Comparison of ENCODE assay signal across 32 mouse cellular contexts in the genomic region with DNA sequence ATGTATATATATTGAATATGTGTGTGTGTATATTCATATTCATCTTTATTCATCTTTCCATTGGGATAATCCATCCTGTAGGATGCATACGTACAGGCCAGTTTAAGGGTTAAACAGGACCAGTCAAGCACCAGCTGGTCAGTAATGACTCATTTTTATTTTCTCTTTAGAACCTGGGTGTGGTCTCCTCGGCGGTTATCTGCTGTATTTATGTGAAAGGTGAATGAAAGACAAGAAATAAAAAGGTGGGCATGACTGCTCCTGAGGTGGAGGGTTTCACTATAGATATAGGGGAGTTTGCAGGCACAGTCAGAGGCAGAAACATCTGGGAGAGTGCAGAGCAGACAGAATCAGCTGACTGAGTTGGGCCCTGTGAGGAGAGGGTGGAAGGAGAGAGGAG. TPM values are rescaled to one million over a fixed set of nuclear protein-coding genes. Genes with fewer than 3 reads are reported as not detected.
A peak's percentile ranks its signal among the peaks of the same experiment; 100 is the strongest.
DNase-seq lines count a peak whose midpoint lies in the region; ATAC-seq and TF ChIP-seq lines count a peak whose summit lies in the region.
"Had no signal": no experiment of that assay in that cellular context is flagged by ENCODE, and none has a peak within 500 bp of the region (broad histone marks: within the 10 kb centered on the region; RNA-seq: fewer than 3 reads in every experiment).

No protein-coding gene starts in this region.

- no peaks in the 10 kb centered on the region; the same call in 1 of the 2 replicates for H3K4me1 ChIP-seq in heart, embryonic 11.5 days (ENCODE audit: control insufficient read depth, insufficient read depth, low read length)
- peaks cover 21% of the 10 kb centered on the region for H3K4me1 ChIP-seq in embryonic fibroblast, embryonic 13.5 days (ENCODE audit: control insufficient read depth, insufficient read depth, low read length)
- H3K4me1 ChIP-seq in stomach, postnatal 0 days (replicated peaks; ENCODE audit: control insufficient read depth, insufficient read depth), result no peaks in the 10 kb centered on the region
- H3K4me1 ChIP-seq in forebrain, embryonic 10.5 days, result peaks cover 13% of the 10 kb centered on the region

- no peaks in the 10 kb centered on the region for H3K9me3 ChIP-seq in heart, embryonic 11.5 days (replicated peaks; ENCODE audit: control insufficient read depth, low read length)
- H3K9me3 ChIP-seq in stomach, postnatal 0 days (ENCODE audit: control insufficient read depth, low read length), result no peaks in the 10 kb centered on the region
- no peaks in the 10 kb centered on the region for H3K9me3 ChIP-seq in forebrain, embryonic 10.5 days
- H3K9me3 ChIP-seq: embryonic facial prominence, embryonic 12.5 days; embryonic facial prominence, embryonic 15.5 days; forebrain, embryonic 13.5 days; heart, embryonic 12.5 days; heart, embryonic 15.5 days; hindbrain, embryonic 10.5 days; hindbrain, embryonic 13.5 days; intestine, embryonic 15.5 days had no signal

- no peaks in the 10 kb centered on the region for H3K27me3 ChIP-seq in heart, embryonic 11.5 days (ENCODE audit: control insufficient read depth, insufficient read depth, low read length)
- H3K27me3 ChIP-seq in myocyte (ENCODE audit: control insufficient read depth, insufficient read depth, insufficient read length), result no peaks in the 10 kb centered on the region
- H3K27me3 ChIP-seq in stomach, postnatal 0 days (ENCODE audit: control insufficient read depth, insufficient read depth, low read length), result no peaks in the 10 kb centered on the region
- no peaks in the 10 kb centered on the region for H3K27me3 ChIP-seq in forebrain, embryonic 10.5 days (ENCODE audit: poor library complexity, severe bottlenecking)
- H3K27me3 ChIP-seq: embryonic facial prominence, embryonic 12.5 days; embryonic facial prominence, embryonic 15.5 days; heart, embryonic 15.5 days; intestine, embryonic 15.5 days had no signal

- H3K36me3 ChIP-seq in heart, embryonic 11.5 days (ENCODE audit: control insufficient read depth, insufficient read depth, low read length), result no peaks in the 10 kb centered on the region
- no peaks in the 10 kb centered on the region for H3K36me3 ChIP-seq in myocyte (ENCODE audit: control insufficient read depth, insufficient read depth)
- no peaks in the 10 kb centered on the region for H3K36me3 ChIP-seq in stomach, postnatal 0 days (ENCODE audit: control insufficient read depth, insufficient read depth, low read length)
- H3K36me3 ChIP-seq in forebrain, embryonic 10.5 days (replicated peaks), result peaks cover 2% of the 10 kb centered on the region; the same call in 1 of the 2 replicates
- H3K36me3 ChIP-seq: embryonic facial prominence, embryonic 12.5 days; embryonic facial prominence, embryonic 15.5 days; heart, embryonic 12.5 days; heart, embryonic 15.5 days; hindbrain, embryonic 10.5 days; hindbrain, embryonic 13.5 days; intestine, embryonic 15.5 days had no signal

- no peak for ATAC-seq in heart, embryonic 11.5 days (replicated peaks; ENCODE audit: insufficient number of reproducible peaks, low FRiP score, low TSS enrichment)
- peak; percentile 31 for ATAC-seq in stomach, postnatal 0 days (ENCODE audit: low FRiP score, low TSS enrichment)
- no peak for ATAC-seq in megakaryocyte progenitor cell, adult 5-6 weeks (replicated peaks; ENCODE audit: poor library complexity)
- ATAC-seq: CD4-positive, CD25-positive, alpha-beta regulatory T cell, adult 4 months; forebrain, embryonic 13.5 days; forebrain, embryonic 16.5 days; hindbrain, embryonic 16.5 days; intestine, embryonic 15.5 days; Patski had no signal

- no peak overlapping the region for H3K9ac ChIP-seq in heart, embryonic 11.5 days (ENCODE audit: low read depth, low read length)
- H3K9ac ChIP-seq in stomach, postnatal 0 days (ENCODE audit: low read length), result peak overlapping the region; percentile 31; the same call in 1 of the 2 replicates
- H3K9ac ChIP-seq: embryonic facial prominence, embryonic 12.5 days; embryonic facial prominence, embryonic 15.5 days; forebrain, embryonic 13.5 days; heart, embryonic 12.5 days; heart, embryonic 15.5 days; hindbrain, embryonic 13.5 days; intestine, embryonic 15.5 days had no signal

- TF ChIP-seq POLR2A in embryonic fibroblast, embryonic 13.5 days (IDR thresholded peaks at IDR 0.05; ENCODE audit: low read depth, low read length), result no peak
- no peak for TF ChIP-seq POLR2A in myocyte (IDR thresholded peaks at IDR 0.05; ENCODE audit: insufficient read length, low read depth)

- H3ac ChIP-seq in myocyte (ENCODE audit: control insufficient read depth, insufficient read length), result no peak overlapping the region

- no peak overlapping the region for H3K4me2 ChIP-seq in heart, embryonic 11.5 days
- H3K4me2 ChIP-seq in myocyte (ENCODE audit: low read depth), result peak overlapping the region; percentile 79
- H3K4me2 ChIP-seq in stomach, postnatal 0 days (replicated peaks; ENCODE audit: low read depth), result peak overlapping the region; percentile 5; the same call in 1 of the 2 replicates
- H3K4me2 ChIP-seq: embryonic facial prominence, embryonic 12.5 days; embryonic facial prominence, embryonic 15.5 days; forebrain, embryonic 13.5 days; heart, embryonic 12.5 days; heart, embryonic 15.5 days; hindbrain, embryonic 13.5 days; intestine, embryonic 15.5 days had no signal

- H3K4me3 ChIP-seq in heart, embryonic 11.5 days (ENCODE audit: low read depth, low read length), result no peak overlapping the region
- no peak overlapping the region for H3K4me3 ChIP-seq in embryonic fibroblast, embryonic 13.5 days (ENCODE audit: insufficient read depth, low read length)
- H3K4me3 ChIP-seq in myocyte, result no peak overlapping the region
- H3K4me3 ChIP-seq in stomach, postnatal 0 days (ENCODE audit: low read depth, low read length), result no peak overlapping the region
- H3K4me3 ChIP-seq in forebrain, embryonic 10.5 days, result no peak overlapping the region
- H3K4me3 ChIP-seq: embryonic facial prominence, embryonic 12.5 days; embryonic facial prominence, embryonic 15.5 days; erythroblast, embryonic 14.5 days; forebrain, embryonic 13.5 days; heart, embryonic 12.5 days; heart, embryonic 15.5 days; hindbrain, embryonic 10.5 days; hindbrain, embryonic 13.5 days; intestine, embryonic 15.5 days had no signal

- no peak for TF ChIP-seq CTCF in embryonic fibroblast, embryonic 13.5 days (IDR thresholded peaks at IDR 0.05; ENCODE audit: borderline replicate concordance, insufficient read depth, low read length)
- no peak for TF ChIP-seq CTCF in stomach, postnatal 0 days (IDR thresholded peaks at IDR 0.05; ENCODE audit: low read depth)

- peak; percentile 50 for DNase-seq in heart, adult 11 months
- no peak for DNase-seq in stomach, postnatal 0 days (ENCODE audit: low spot score)
- DNase-seq in forebrain, embryonic 10.5 days (ENCODE audit: extremely low spot score, low spot score), result no peak
- no peak for DNase-seq in embryo, embryonic 11 days
- DNase-seq: adrenal gland, adult 2 months; adrenal gland, postnatal 25 days; cerebellum, adult 11-12 months; cerebellum, adult 9-10 months; cerebellum, postnatal 14 days; gastrocnemius, postnatal 10 days; gastrocnemius, postnatal 36 days; heart, postnatal 10 days; heart, postnatal 36 days had no signal

- TF ChIP-seq EP300 in stomach, postnatal 0 days (optimal IDR thresholded peaks at IDR 0.05), result no peak

- 49% methylated on average over 3 of the region's 3 CpGs for WGBS in heart, embryonic 11.5 days (ENCODE audit: insufficient replicate concordance)
- WGBS in stomach, postnatal 0 days, result 19% methylated on average over 3 of the region's 3 CpGs
- WGBS in forebrain, embryonic 10.5 days, result 84% methylated on average over 3 of the region's 3 CpGs

- H3K79me2 ChIP-seq in myocyte (ENCODE audit: control insufficient read depth, insufficient read depth), result no peaks in the 10 kb centered on the region

- no peak overlapping the region for H3K27ac ChIP-seq in heart, embryonic 11.5 days (ENCODE audit: low read depth, low read length)
- H3K27ac ChIP-seq in embryonic fibroblast, embryonic 13.5 days (ENCODE audit: insufficient read depth, low read length), result peak overlapping the region; percentile 83
- peak overlapping the region; percentile 73 for H3K27ac ChIP-seq in stomach, postnatal 0 days (replicated peaks)
- no peak overlapping the region for H3K27ac ChIP-seq in forebrain, embryonic 10.5 days
- H3K27ac ChIP-seq: embryonic facial prominence, embryonic 12.5 days; embryonic facial prominence, embryonic 15.5 days; forebrain, embryonic 13.5 days; heart, embryonic 15.5 days; hindbrain, embryonic 10.5 days; hindbrain, embryonic 13.5 days; intestine, embryonic 15.5 days had no signal

RNA-seq across cellular contexts. Expression of a gene that starts 4.2 kb away (rescaled TPM):
- 0.82 and 1.3 TPM in 2 replicates for polyA plus RNA-seq in heart, embryonic 11.5 days (2014; fragmentation: Nextera tagmentation; extraction: Ambion mirVana)
- polyA plus RNA-seq in embryonic fibroblast, embryonic 13.5 days (2011; ENCODE audit: insufficient read length, low read depth, missing spikeins), result 0.98 and 3.5 TPM in 2 replicates
- 5.7 TPM for polyA plus RNA-seq in myocyte (2012; fragmentation: generic; extraction: Trizol)
- polyA plus RNA-seq in stomach, postnatal 0 days (2015; fragmentation: Nextera tagmentation; extraction: Ambion mirVana), result 3.5 and 4.2 TPM in 2 replicates
- polyA plus RNA-seq in forebrain, embryonic 10.5 days (2016; fragmentation: Nextera tagmentation; extraction: Ambion mirVana), result 0.76 and 0.81 TPM in 2 replicates
- not detected in 2 replicates for total RNA-seq in megakaryocyte progenitor cell, adult 5-6 weeks (2015)
- 0.34 and 0.62 TPM in 2 replicates for total RNA-seq in megakaryocyte progenitor cell, adult 5-6 weeks (2017)
- total RNA-seq: granulocyte monocyte progenitor cell, adult 5-6 weeks had no signal
- polyA plus RNA-seq: erythroblast, embryonic 14.5 days had no signal

RNA-seq across cellular contexts. Expression of a gene that starts 14.7 kb away (rescaled TPM):
- 82.6 and 84.0 TPM in 2 replicates for polyA plus RNA-seq in heart, embryonic 11.5 days (2014; fragmentation: Nextera tagmentation; extraction: Ambion mirVana)
- polyA plus RNA-seq in embryonic fibroblast, embryonic 13.5 days (2011; ENCODE audit: insufficient read length, low read depth, missing spikeins), result 340 and 673 TPM in 2 replicates
- 232 TPM for polyA plus RNA-seq in myocyte (2012; fragmentation: generic; extraction: Trizol)
- 3,153 and 3,669 TPM in 2 replicates for polyA plus RNA-seq in stomach, postnatal 0 days (2015; fragmentation: Nextera tagmentation; extraction: Ambion mirVana)
- 115 and 120 TPM in 2 replicates for polyA plus RNA-seq in forebrain, embryonic 10.5 days (2016; fragmentation: Nextera tagmentation; extraction: Ambion mirVana)
- total RNA-seq in megakaryocyte progenitor cell, adult 5-6 weeks (2015), result 413 and 417 TPM in 2 replicates
- total RNA-seq in megakaryocyte progenitor cell, adult 5-6 weeks (2017), result 162 and 194 TPM in 2 replicates

RNA-seq across cellular contexts. Expression of a gene that starts 49.6 kb away (rescaled TPM):
- polyA plus RNA-seq in heart, embryonic 11.5 days (2014; fragmentation: Nextera tagmentation; extraction: Ambion mirVana), result 0.08 TPM in 1 of 2 replicates, not detected in the other
- not detected in 2 replicates for polyA plus RNA-seq in embryonic fibroblast, embryonic 13.5 days (2011; ENCODE audit: insufficient read length, low read depth, missing spikeins)
- polyA plus RNA-seq in myocyte (2012; fragmentation: generic; extraction: Trizol), result 0.02 TPM
- 0.51 and 1.1 TPM in 2 replicates for polyA plus RNA-seq in stomach, postnatal 0 days (2015; fragmentation: Nextera tagmentation; extraction: Ambion mirVana)
- 0.05 and 0.06 TPM in 2 replicates for polyA plus RNA-seq in forebrain, embryonic 10.5 days (2016; fragmentation: Nextera tagmentation; extraction: Ambion mirVana)
- total RNA-seq in megakaryocyte progenitor cell, adult 5-6 weeks (2015), result not detected in 2 replicates
- not detected in 2 replicates for total RNA-seq in megakaryocyte progenitor cell, adult 5-6 weeks (2017)
- total RNA-seq: adrenal gland, adult 2 months; adrenal gland, postnatal 25 days; gastrocnemius, adult 18-20 months; gastrocnemius, postnatal 10 days; gastrocnemius, postnatal 36 days; heart, postnatal 36 days had no signal
- polyA plus RNA-seq: adrenal gland, adult 2 months; erythroblast, embryonic 14.5 days had no signal

RNA-seq across cellular contexts. Expression of a gene that starts 49.6 kb away (rescaled TPM):
- polyA plus RNA-seq in heart, embryonic 11.5 days (2014; fragmentation: Nextera tagmentation; extraction: Ambion mirVana), result 13.2 and 16.9 TPM in 2 replicates
- polyA plus RNA-seq in embryonic fibroblast, embryonic 13.5 days (2011; ENCODE audit: insufficient read length, low read depth, missing spikeins), result 21.1 and 28.2 TPM in 2 replicates
- polyA plus RNA-seq in myocyte (2012; fragmentation: generic; extraction: Trizol), result 54.1 TPM
- 7.9 and 9.0 TPM in 2 replicates for polyA plus RNA-seq in stomach, postnatal 0 days (2015; fragmentation: Nextera tagmentation; extraction: Ambion mirVana)
- polyA plus RNA-seq in forebrain, embryonic 10.5 days (2016; fragmentation: Nextera tagmentation; extraction: Ambion mirVana), result 21.2 and 21.9 TPM in 2 replicates
- total RNA-seq in megakaryocyte progenitor cell, adult 5-6 weeks (2015), result 10.2 and 13.1 TPM in 2 replicates
- total RNA-seq in megakaryocyte progenitor cell, adult 5-6 weeks (2017), result 12.1 and 18.3 TPM in 2 replicates

Comparison
In these comparisons a context has a peak if more than half of its experiments do, and no peak if none do; other contexts are left out.
1. H3K27ac ChIP-seq: peak in embryonic fibroblast, embryonic 13.5 days (single experiment) and stomach, postnatal 0 days (single experiment); none in heart, embryonic 11.5 days (single experiment) and forebrain, embryonic 10.5 days (single experiment).